Mouse (Mus musculus) thymus, postnatal 36 days (tissue): Measurements from ENCODE around the gene Serpinb1c.
"Not testable (repeated sequence)": the region's sequence is repeated elsewhere in the genome, so short reads cannot be mapped to it uniquely, and the experiment has no call there.

Experiments
- DNase-seq, 2 experiments: peaks; one replicate each; pipeline ENCODE4 v3.0.0; 2022; ENCODE audit warnings: mixed read lengths in 2 of 2

The Serpinb1c gene

DNA sequence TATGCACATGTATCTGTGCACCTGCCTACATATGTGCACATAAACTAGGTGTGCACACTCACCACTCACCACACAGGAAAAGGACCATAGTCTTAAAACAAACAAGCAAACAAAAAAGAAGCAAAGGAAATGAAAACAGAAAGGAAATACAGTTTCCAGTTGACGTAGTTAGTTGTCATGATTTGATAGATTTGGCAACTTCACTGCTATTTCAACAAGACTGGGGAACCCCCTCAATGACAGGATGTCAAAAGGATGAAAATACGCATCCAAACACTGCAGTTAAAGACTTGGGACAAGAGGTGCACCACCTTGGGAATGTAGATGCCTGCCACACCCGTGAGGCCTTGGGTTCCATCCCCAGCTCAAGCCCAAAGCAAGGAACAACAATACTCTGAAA, 33.5 kb downstream of the Serpinb1c start:
- not testable (repeated sequence) for DNase-seq

GRCm38 (mm10) chr13:32863456-32863855, 34.6 kb downstream of the Serpinb1c start:
- DNase-seq = no peak

GRCm38 (mm10) chr13:32860821-32861220, 37.2 kb downstream of the Serpinb1c start:
- no peak for DNase-seq

GRCm38 (mm10) chr13:32853073-32853472, 44.9 kb downstream of the Serpinb1c start:
- no peak for DNase-seq

DNA sequence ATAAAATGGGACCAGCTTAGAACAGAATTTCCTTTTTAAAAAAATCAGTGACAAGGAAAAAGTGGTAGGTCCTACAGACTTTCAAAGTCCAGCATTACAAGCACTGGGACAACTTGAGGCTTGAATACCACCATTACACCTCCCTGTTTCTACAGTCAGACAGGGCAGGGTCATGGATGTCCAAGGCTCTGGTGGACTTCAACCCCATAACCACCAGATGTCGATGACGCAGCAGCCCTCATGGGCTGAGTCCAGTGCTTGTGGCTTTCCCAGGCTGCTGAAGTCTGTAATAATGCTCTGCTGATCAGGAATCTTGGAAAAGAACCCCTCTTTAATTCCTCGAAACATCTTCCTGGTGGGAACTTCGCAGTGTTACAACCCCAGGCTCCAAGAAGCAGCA, 45.5 kb downstream of the Serpinb1c start:
- no peak for DNase-seq

DNA sequence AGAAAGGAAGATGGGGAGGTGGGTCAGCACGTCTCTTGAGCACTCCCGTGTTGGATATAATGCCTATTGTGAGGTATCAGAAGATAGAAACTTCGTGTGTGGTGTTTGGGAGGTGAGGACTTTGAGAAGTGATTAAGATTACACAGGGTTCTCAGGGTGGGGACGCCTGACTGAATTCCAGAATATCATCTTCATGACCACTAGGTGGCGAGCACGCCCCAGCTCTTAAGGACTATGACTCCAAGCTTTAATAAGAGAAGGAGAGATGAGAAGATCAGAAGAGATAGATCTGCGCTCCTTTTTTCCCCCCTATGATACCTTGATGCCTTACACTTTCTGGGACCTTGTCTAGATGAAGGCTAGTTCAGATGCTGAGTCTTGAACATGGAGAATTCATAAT, 46.0 kb downstream of the Serpinb1c start:
- DNase-seq = peak; percentile 15 to 22

DNA sequence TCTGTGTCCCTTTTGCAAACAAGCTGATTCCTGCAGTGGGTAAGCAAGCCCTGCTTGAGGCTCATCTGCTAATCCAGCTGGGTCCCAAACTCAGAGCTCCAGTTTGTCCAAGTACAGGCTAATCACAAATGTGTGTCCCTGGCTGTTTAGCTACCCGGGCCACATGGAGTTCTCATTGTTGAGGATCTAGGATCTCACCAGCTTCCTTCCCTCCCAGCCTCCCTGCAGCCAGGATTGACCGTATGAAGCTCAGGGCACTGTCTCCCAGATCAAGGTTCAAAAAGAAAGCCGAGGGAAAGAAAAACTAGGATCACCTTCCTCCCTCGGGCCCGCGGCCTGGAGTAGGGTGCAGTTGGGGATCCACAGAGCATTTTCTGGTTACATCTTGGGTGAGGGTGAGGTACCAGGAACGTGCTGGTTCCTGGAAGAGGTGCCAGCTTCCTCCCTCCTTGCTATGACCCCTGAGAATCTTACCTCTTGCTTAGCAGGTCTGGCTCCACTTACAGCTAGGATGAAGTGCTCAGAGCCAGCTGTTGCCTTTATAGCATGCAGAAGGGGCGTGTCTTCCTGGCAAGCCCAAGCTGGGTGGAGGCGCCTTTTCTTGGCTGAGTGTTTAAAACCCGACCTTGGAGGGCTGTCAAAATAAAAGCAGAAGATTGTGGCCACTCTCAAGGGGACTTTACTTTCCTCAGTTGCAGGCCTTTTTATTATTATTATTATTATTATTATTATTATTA, 47.2 kb downstream of the Serpinb1c start, which contains the start of gene Serpinb1a:
Gene Serpinb1a (minus strand): TSS at position 518 of the 737 bp plus-strand sequence.
- peak in 1 of 2 experiments; percentile 23 for DNase-seq

DNA sequence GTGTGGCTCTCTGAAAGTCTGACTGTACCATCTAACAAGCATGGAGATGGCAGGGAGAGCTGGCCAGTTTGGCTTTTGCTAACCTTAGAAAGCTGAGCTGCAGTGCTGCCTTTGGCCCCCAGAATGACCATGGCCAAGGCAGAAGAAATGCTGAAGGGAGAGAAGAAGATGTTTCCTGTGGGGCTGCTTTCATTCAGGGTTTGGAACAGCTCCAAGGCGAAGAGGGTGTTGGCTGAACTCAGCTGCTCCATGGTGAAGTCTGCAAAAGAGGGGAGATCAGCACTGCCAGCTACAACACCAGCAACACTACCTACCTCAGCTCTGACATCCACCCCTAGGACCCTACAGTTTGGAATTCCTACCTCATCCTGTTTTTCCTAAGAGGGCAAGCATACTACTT, 47.9 kb downstream of the Serpinb1c start:
- DNase-seq = no peak

- no peak for DNase-seq
These were observed 48.4 kb downstream of the Serpinb1c start for GRCm38 (mm10) chr13:32849531-32850123.

DNA sequence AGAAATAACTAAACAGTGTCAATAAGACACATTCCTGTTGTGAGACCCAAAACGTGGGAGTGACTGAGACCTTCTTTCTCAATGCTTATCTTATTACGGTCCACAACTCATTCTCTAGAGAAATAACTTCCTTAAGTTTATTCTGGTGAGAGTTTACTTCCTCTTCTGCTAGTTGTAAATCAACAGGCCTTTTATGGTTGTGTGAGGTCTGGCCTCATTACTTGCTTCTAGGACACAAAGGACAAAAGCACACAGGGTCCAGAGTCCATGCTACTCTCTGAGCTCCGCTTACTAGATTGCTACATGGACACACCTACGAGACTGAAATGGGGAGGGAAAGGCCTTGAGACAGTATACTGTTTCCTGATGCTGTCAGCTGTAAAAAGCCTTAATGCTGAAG, 48.9 kb downstream of the Serpinb1c start:
- no peak for DNase-seq

GRCm38 (mm10) chr13:32846221-32846620, 51.8 kb downstream of the Serpinb1c start:
- DNase-seq = no peak

DNA sequence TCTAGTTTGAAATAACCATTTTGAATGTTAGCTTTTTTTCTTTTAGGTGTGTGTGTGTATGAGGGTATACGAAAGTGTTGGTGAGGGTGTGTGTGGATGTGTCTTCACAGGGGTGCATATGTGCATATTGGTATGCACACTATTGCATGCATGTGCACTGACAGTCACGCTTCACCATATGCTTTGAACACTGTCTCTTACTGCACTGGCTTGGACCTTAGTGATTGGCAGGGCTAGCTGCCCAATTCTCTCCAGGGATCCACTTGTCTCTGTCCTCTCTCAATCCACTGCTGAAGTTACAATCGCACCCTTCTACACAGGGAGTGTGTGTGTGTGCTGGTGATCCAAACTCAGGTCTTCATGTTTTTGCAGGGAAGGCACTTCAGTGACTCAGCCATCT, 56.7 kb downstream of the Serpinb1c start:
- no peak for DNase-seq

DNA sequence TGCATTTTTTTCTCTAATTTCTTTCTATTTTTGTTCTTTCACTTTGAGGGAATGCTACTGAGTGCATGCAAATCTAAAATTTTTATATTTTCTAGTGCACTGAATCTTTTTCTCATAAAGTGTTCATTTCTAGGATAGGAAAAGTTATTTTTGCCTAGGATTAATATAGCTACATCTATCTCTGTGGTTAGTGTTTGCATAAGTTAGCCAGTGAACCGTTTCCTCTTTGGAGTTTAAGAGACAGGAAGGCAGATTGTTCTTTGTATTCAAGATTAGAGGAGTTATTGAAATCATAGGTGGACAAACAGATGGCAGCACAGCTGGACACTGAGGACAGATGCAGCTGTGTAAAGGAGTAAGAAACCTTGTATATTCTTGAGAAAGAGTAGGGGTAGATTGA, 58.7 kb downstream of the Serpinb1c start:
- no peak for DNase-seq

DNA sequence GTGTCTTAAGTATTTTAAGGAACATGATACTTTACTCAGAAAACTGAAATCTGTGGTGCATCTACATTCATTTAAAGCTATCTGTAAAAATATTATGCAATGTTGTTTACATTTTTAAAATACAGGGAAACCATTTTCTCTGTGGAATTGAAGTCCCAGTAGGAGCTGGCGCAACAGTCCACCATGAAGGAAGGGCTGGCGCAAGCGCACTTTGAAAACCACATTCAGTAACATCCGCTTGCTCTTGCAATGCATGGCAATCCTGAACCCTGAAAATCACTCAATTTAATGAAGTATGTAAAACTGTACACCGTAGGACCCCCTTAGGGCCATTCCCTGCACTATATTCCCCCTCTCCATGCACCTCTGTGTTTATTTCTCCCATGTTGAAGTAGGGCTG, 63.5 kb downstream of the Serpinb1c start:
- no peak for DNase-seq

DNA sequence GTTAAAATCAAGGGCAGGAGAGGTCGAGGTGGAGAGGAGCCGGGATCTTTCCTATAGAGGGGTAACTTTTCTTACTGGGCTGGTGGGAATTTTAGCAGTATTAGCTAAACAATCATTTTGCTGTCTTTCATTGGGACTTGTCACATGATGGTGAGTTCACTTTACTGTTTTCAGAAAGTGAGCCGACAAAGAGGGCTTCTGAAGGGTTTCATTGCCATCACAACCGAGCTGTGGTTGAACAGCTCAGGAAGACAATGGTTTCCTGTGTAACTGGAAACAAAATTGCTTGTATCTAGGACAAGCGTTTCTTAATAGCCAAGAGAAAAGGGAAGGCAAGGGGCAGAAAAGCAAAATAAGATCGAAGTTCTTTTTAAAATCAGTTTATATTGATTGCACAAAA, 64.8 kb downstream of the Serpinb1c start:
- no peak for DNase-seq

GRCm38 (mm10) chr13:32832776-32833175, 65.2 kb downstream of the Serpinb1c start:
- no peak for DNase-seq

DNA sequence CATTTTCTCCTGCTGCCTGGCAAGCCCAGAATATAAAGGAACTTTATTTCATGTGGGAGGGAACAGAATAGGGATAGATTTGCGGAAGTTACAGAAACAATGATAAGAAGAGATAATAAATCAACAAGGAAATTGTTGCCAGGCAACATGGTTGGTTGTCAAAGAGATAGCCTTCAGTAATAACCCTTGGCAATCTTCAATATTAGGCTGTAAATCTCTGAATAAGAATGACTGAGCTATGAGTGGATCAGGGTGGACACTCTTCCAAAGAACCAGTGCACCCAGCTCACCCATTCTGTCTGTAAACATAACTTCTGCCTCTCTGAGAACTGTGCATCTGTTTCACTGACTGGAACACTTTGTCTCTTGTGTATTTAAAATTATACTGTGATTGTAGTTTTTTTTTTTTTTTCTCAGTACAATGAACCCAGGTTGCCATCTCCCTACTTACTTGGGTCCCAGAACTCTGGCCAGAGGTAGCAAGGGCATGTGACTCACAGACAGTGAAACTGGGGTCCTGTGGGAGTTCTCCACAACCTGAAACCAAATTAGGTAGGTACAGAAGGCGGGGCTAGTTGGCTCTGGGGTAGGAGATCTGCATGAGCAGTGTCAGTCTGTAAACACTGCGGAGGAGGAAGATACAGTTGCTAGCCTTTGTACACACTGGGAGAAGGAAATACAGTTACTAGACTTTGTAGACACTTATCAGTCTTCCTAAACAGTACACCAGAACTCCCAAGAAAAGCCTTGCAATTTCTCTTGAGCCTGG, 66.3 kb downstream of the Serpinb1c start:
- no peak for DNase-seq
